Mouse (Mus musculus) forebrain, embryonic 15.5 days (tissue): ENCODE results near the gene Nos1ap. TPM values are rescaled to one million over a fixed set of nuclear protein-coding genes. Genes with fewer than 3 reads are reported as not detected.
A peak's percentile ranks its signal among the peaks of the same experiment; 100 is the strongest.

ENCODE experiments used
- ATAC-seq: fragments of 200-750 bp; cut with Nextera tagmentation; replicated peaks from 2 replicates; pipeline ENCODE4 v1.8.0; 2017; ENCODE audit warnings: mild to moderate bottlenecking, moderate TSS enrichment, moderate library complexity
- H3K27ac ChIP-seq: fragments of 300-500 bp; sonication (generic); replicated peaks from 2 replicates; pipeline ENCODE4 v1.5.1; 2015; ENCODE audit warnings: mild to moderate bottlenecking, inconsistent platforms
- H3K27me3 ChIP-seq: fragments of 300-500 bp; sonication (generic); 2 replicates; pipeline ENCODE4 v1.6.1; 2015; ENCODE audit warnings: inconsistent platforms
- H3K36me3 ChIP-seq: fragments of 300-500 bp; sonication (generic); 2 replicates; pipeline ENCODE4 v1.6.1; 2015; ENCODE audit warnings: mild to moderate bottlenecking, inconsistent platforms
- H3K4me1 ChIP-seq: fragments of 300-500 bp; sonication (generic); 2 replicates; pipeline ENCODE4 v1.6.1; 2015; ENCODE audit warnings: inconsistent platforms
- H3K4me2 ChIP-seq: fragments of 300-500 bp; sonication (generic); replicated peaks from 2 replicates; pipeline ENCODE4 v1.6.1; 2015; ENCODE audit warnings: mild to moderate bottlenecking, inconsistent platforms
- H3K4me3 ChIP-seq: fragments of 300-500 bp; sonication (generic); 2 replicates; pipeline ENCODE4 v1.5.1; 2015; ENCODE audit warnings: mild to moderate bottlenecking, inconsistent platforms
- H3K9ac ChIP-seq: fragments of 300-500 bp; sonication (generic); replicated peaks from 2 replicates; pipeline ENCODE4 v1.6.1; 2015; ENCODE audit warnings: mild to moderate bottlenecking, inconsistent platforms
- H3K9me3 ChIP-seq: fragments of 300-500 bp; sonication (generic); 2 replicates; pipeline ENCODE4 v1.6.1; 2016; ENCODE audit warnings: inconsistent platforms
- WGBS: fragments of 180-500 bp; shearing (Covaris S2); methylation state at CpG from one replicate; pipeline ENCODE4 v1.1.7; 2015; ENCODE audit warnings: mixed read lengths; 5-methylcytosine and 5-hydroxymethylcytosine counted together
- polyA plus RNA-seq: library from polyadenylated mRNA; unstranded; fragments of >200 nt; fragmentation: Nextera tagmentation; extraction: Ambion mirVana; gene quantifications from 2 replicates; pipeline ENCODE4 v1.2.1, GENCODE M21; 2015

Nos1ap gene
- polyA plus RNA-seq, 1 experiment from 2014 or later, result 25.4 TPM

DNA sequence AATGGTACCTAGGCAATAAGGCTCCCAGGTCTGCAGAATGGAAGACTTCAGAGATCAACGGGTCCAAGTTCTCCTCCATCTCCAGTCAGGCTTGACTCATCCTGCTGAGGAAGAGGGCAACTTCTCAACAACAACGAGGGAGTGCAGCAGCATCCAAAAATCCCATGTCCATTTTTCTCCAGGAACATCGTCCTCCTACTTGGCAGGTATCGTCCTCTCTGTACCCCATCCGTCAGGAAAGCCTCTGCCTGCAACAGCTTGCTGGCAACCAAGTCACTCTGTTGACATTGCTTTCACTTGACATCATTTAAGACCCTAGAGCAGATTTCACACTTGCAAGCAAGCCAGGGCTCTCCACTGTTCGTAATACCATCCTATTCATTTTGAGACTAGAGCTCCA lies 33.0 kb downstream of the Nos1ap start:
- WGBS, result 88% methylated on average over 6 of the region's 6 CpGs
- Histone ChIP-seq H3K27me3 (no peaks in the 10 kb centered on the region), H3K27ac (no peak overlapping the region), H3K9ac (no peak overlapping the region), H3K9me3 (no peaks in the 10 kb centered on the region), H3K4me2 (no peak overlapping the region), H3K4me3 (no peak overlapping the region), H3K36me3 (no peaks in the 10 kb centered on the region), H3K4me1 (peaks cover 8% of the 10 kb centered on the region)
- no peak for ATAC-seq

- no peaks in the 10 kb centered on the region for H3K27me3 ChIP-seq
- no peak overlapping the region for H3K4me2 ChIP-seq
- no peaks in the 10 kb centered on the region for H3K9me3 ChIP-seq
- ATAC-seq, result peak; percentile 75
- H3K4me3 ChIP-seq, result no peak overlapping the region
- H3K9ac ChIP-seq, result no peak overlapping the region
- H3K4me1 ChIP-seq, result peaks cover 8% of the 10 kb centered on the region
- H3K36me3 ChIP-seq, result no peaks in the 10 kb centered on the region
- no peak overlapping the region for H3K27ac ChIP-seq
- WGBS, result 26% methylated on average over 3 of the region's 3 CpGs
These were observed 34.7 kb downstream of the Nos1ap start for GRCm38 (mm10) chr1:170554939-170555293.

DNA sequence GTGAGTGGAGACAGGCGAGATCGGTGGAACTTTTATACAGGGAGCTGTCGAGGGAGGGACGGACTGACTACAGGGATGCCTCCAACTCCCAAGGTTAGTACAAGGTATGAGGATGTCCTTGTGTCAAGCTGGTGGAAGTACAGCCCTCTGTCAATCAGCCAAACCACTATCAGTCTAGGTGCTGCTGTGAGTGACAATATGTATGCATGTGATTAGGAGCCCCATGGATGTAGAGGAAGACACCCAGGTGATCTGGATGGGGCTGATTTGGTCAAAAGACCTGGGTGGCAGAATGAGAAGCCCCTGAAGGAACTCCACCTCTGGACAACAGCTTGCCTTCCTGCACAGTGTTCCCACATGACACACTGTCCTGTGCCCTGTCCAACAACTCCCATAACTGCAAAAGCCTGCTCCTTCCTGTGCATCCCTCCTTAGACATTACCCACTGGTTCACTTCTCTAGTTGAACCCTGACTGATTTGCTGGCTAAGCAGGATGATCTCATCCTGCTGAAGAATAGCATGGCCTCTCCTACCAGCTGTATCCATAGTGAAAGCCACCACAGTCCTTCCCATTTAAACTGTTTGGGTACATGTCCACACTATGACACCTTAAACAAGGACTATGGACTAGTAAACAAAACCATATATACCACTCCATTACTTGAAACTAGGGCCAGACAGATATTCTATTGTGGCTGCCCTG lies 35.3 kb downstream of the Nos1ap start:
- H3K36me3 ChIP-seq, result no peaks in the 10 kb centered on the region
- no peak overlapping the region for H3K27ac ChIP-seq
- H3K4me3 ChIP-seq, result no peak overlapping the region
- ATAC-seq, result peak; percentile 20; the same call in 1 of the 2 replicates
- no peaks in the 10 kb centered on the region for H3K9me3 ChIP-seq
- no peak overlapping the region for H3K9ac ChIP-seq
- H3K27me3 ChIP-seq, result no peaks in the 10 kb centered on the region
- no peak overlapping the region for H3K4me2 ChIP-seq
- 96% methylated on average over 4 of the region's 4 CpGs for WGBS
- H3K4me1 ChIP-seq, result peaks cover 9% of the 10 kb centered on the region

DNA sequence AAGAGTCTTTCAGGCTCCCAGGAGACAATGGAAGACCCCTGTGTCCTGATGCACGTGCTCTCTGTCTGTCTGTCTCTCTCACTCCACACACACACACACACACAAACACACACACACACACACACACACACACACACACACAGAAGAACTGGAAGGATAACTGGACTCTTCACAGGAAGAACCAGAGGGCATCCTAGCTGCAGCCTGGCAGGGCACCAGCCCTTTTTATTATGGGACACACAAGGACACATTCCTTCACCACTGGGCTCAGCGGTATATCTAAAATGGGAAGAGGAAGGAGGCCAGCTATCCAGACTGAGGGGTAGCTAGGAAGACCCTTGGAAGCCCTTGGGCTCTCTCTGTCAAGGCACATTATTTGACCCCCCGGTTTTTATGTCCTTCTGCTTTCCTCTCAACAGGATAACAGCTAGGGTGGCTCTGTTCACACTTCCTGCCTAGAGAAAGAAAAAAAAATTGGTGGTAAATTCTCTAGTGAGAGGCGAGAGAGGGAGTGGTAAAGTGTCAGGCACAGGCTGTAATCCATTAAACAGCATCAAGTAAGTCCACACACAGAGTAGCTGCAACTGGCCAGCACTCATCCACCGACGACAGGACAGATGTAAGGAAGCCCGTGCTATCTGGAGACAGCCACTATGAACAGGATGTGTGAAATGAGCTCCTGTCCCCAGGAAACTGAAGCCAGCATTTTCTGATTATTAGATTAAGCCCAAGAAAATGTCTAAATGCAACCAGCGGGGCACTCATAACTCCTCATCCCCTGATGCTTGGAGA lies 38.8 kb downstream of the Nos1ap start:
- no peaks in the 10 kb centered on the region for H3K36me3 ChIP-seq
- peaks cover 21% of the 10 kb centered on the region for H3K4me1 ChIP-seq
- no peaks in the 10 kb centered on the region for H3K9me3 ChIP-seq
- H3K4me2 ChIP-seq, result no peak overlapping the region
- no peak for ATAC-seq
- no peak overlapping the region for H3K27ac ChIP-seq
- no peaks in the 10 kb centered on the region for H3K27me3 ChIP-seq
- WGBS, result 61% methylated on average over 8 of the region's 8 CpGs
- no peak overlapping the region for H3K4me3 ChIP-seq
- no peak overlapping the region for H3K9ac ChIP-seq

GRCm38 (mm10) chr1:170549059-170549458 lies 40.6 kb downstream of the Nos1ap start:
- H3K4me2 ChIP-seq, result no peak overlapping the region
- WGBS, result 25% methylated on average over 9 of the region's 9 CpGs
- ATAC-seq, result peak; percentile 77
- no peaks in the 10 kb centered on the region for H3K36me3 ChIP-seq
- H3K4me3 ChIP-seq, result no peak overlapping the region
- no peak overlapping the region; the same call in 1 of the 2 replicates for H3K27ac ChIP-seq
- H3K4me1 ChIP-seq, result peaks cover 13% of the 10 kb centered on the region
- H3K27me3 ChIP-seq, result no peaks in the 10 kb centered on the region
- H3K9ac ChIP-seq, result no peak overlapping the region
- no peaks in the 10 kb centered on the region for H3K9me3 ChIP-seq

DNA sequence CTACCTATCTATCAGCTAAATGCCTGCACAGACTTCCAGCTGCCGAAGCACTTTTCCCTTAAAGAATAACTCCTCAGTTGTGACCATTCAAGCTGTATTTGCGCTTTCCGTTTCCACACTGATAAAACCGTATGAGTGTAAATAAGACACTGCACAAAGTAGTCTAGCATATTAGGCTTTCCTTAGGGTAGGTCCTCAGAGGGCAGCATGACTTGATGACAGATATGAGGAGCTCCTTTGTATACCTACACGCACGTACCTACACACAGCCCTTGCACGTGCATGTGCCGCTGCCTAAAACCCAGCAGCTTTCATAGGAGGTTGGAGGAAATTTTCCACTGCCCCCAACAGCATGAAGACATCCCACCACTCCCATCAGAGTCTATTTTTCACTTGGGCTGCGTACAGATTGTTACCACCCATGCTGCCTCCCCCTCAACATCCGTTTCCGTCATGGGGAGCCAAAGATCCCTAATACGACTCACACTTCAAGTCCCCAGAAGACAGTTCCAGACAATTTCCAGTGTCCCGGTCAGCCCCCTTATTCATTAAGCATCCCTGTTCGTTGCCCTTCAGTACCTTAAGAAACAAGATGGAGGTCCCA lies 41.4 kb downstream of the Nos1ap start:
- Histone ChIP-seq H3K9ac (no peak overlapping the region), H3K4me2 (no peak overlapping the region), H3K27ac (no peak overlapping the region), H3K4me1 (peaks cover 13% of the 10 kb centered on the region), H3K27me3 (no peaks in the 10 kb centered on the region), H3K4me3 (no peak overlapping the region), H3K36me3 (no peaks in the 10 kb centered on the region), H3K9me3 (no peaks in the 10 kb centered on the region)
- no peak for ATAC-seq
- WGBS, result 86% methylated on average over 14 of the region's 14 CpGs

DNA sequence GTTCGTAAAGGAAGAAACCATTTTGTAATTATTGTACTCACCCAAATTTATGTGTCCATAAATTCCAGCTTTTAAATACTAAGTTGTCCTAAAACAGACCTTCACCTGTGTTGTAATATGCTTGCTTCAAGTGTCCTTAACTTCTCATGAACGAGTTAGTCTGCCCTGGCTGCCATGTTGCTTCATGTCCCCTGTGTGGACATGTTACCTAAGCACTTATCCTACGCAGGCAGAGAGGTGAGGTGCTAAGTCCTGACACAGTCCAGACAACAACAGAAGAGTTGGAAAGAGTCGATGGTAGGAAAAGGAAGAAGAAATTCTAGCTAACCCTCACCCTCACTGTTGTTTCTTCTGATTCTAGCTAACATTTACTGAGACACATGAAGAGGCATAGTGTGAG lies 43.4 kb downstream of the Nos1ap start:
- Histone ChIP-seq H3K9me3 (no peaks in the 10 kb centered on the region), H3K27me3 (no peaks in the 10 kb centered on the region), H3K36me3 (no peaks in the 10 kb centered on the region), H3K4me2 (no peak overlapping the region), H3K4me1 (peaks cover 13% of the 10 kb centered on the region), H3K27ac (no peak overlapping the region), H3K4me3 (no peak overlapping the region), H3K9ac (no peak overlapping the region)
- no peak for ATAC-seq
- WGBS, result 96% methylated on average over 4 of the region's 4 CpGs

- H3K4me1 ChIP-seq, result peaks cover 13% of the 10 kb centered on the region
- no peak for ATAC-seq
- H3K27ac ChIP-seq, result no peak overlapping the region
These were observed 44.4 kb downstream of the Nos1ap start for GRCm38 (mm10) chr1:170545286-170545685.

DNA sequence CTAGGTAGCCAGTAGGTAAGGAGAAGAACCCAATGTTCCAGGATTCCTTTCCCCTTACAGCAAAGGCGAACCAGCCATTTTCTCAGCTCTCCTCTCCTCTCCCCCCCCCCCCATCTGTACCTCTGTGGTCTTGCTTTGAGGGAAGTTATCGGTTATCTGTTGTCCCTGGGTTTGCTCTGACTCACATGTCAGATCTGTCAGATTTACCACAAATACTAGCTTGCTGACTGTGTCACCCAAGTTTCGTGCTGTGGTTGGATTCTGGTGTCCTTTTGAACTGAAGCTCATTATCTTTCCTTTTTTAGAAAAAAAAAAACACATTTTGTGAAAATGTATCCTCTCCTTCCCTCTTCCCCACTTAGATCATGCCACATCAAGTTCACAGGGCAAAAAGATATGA lies 50.2 kb downstream of the Nos1ap start:
- Histone ChIP-seq H3K4me3 (no peak overlapping the region), H3K4me2 (no peak overlapping the region), H3K9ac (no peak overlapping the region), H3K27ac (no peak overlapping the region), H3K4me1 (no peaks in the 10 kb centered on the region), H3K9me3 (no peaks in the 10 kb centered on the region), H3K36me3 (no peaks in the 10 kb centered on the region), H3K27me3 (no peaks in the 10 kb centered on the region)
- 84% methylated on average over 2 of the region's 3 CpGs for WGBS
- ATAC-seq, result no peak

More at GRCm38 (mm10) chr1:170545286-170545685, 44.4 kb downstream of the Nos1ap start:
- H3K27me3 ChIP-seq, result no peaks in the 10 kb centered on the region
- 85% methylated on average over 6 of the region's 6 CpGs for WGBS
- no peaks in the 10 kb centered on the region for H3K9me3 ChIP-seq
- H3K4me2 ChIP-seq, result no peak overlapping the region
- no peak overlapping the region for H3K9ac ChIP-seq
- H3K36me3 ChIP-seq, result no peaks in the 10 kb centered on the region
- no peak overlapping the region for H3K4me3 ChIP-seq

DNA sequence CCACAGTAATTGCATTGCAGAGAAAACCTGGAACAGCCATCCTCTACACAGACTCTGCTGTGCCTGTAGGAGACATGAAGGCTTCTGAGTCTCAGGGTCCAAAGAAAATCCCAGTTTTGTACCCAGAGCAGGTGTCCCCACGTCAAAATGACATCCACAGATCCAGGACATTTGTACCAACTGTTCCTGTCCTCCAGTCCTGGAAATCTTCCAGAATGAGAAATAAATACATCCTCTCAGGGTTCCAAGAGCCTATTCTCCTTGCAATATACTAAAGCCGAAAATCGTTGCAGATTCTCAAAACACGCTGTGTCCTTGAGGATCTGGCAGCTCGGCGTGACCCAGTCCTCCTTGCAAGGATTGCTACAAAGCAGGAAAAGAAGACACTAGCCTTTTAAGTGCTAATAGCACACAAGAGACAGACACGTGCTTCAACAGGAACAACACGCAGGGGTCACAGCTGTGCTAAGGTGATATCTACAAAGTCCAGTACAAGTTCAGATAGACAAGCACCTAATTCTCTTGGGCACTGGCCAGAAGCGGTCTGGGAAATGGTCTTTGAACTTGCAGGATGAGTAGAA lies 51.1 kb downstream of the Nos1ap start:
- H3K4me3 ChIP-seq, result no peak overlapping the region
- no peaks in the 10 kb centered on the region for H3K36me3 ChIP-seq
- no peak overlapping the region for H3K27ac ChIP-seq
- H3K27me3 ChIP-seq, result no peaks in the 10 kb centered on the region
- no peak for ATAC-seq
- no peak overlapping the region for H3K4me2 ChIP-seq
- WGBS, result 71% methylated on average over 9 of the region's 9 CpGs
- no peaks in the 10 kb centered on the region for H3K9me3 ChIP-seq
- H3K9ac ChIP-seq, result no peak overlapping the region
- no peaks in the 10 kb centered on the region for H3K4me1 ChIP-seq

- Histone ChIP-seq H3K27me3 (no peaks in the 10 kb centered on the region), H3K4me3 (no peak overlapping the region), H3K4me2 (no peak overlapping the region), H3K27ac (no peak overlapping the region), H3K4me1 (no peaks in the 10 kb centered on the region), H3K9me3 (no peaks in the 10 kb centered on the region), H3K36me3 (no peaks in the 10 kb centered on the region), H3K9ac (no peak overlapping the region)
- ATAC-seq, result no peak
- 97% methylated on average over 3 of the region's 3 CpGs for WGBS
These were observed 53.3 kb downstream of the Nos1ap start for GRCm38 (mm10) chr1:170536344-170536743.

DNA sequence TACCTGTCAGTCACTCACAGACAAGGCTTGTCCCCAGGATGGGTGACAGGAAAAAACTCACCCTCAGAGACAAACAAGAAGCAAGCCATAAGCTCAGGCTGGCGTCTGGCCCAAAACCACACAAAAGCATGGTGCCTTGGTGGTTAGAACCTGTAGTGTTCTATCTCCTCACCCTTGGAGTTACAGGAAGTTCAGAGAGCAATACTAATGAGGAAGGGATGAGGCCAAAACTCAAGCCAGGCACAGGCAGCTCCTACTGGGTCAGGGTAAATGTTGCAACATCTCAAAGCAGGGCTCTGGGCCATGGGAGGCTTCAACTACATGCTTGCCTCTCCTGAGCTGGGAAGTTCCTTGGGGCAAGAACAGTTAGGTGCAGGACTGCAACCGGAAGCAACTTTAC lies 54.4 kb downstream of the Nos1ap start:
- H3K9ac ChIP-seq, result no peak overlapping the region

More for the DNA sequence above, 54.4 kb downstream of the Nos1ap start:
- no peak overlapping the region for H3K4me3 ChIP-seq
- H3K9me3 ChIP-seq, result no peaks in the 10 kb centered on the region
- ATAC-seq, result no peak
- no peak overlapping the region for H3K4me2 ChIP-seq
- 77% methylated on average over 2 of the region's 2 CpGs for WGBS
- H3K27ac ChIP-seq, result no peak overlapping the region
- H3K36me3 ChIP-seq, result no peaks in the 10 kb centered on the region
- H3K4me1 ChIP-seq, result no peaks in the 10 kb centered on the region
- no peaks in the 10 kb centered on the region for H3K27me3 ChIP-seq
